Mouse (Mus musculus): ENCODE data around the gene Nmrk1. TPM values are rescaled to one million over a fixed set of nuclear protein-coding genes. Genes with fewer than 3 reads are reported as not detected.

The Nmrk1 gene
- total RNA-seq, 2 experiments from 2014 or later: 11.4 to 12.6 TPM

Other genes with a start within 250 kb of the Nmrk1 start
- 10 to 100 TPM; 90.4 to 91.2 TPM for gene Ostf1, start 127 bp upstream of the Nmrk1 start, total RNA-seq (2021)
- 10 to 100 TPM; 16.7 to 19.4 TPM for gene Carnmt1, start 38.8 kb downstream of the Nmrk1 start, total RNA-seq (2021)
- 10 to 100 TPM; 12.7 to 13.0 TPM for gene D030056L22Rik, start 81.2 kb downstream of the Nmrk1 start, total RNA-seq (2021)
- gene Trpm6, start 118.0 kb downstream of the Nmrk1 start, total RNA-seq (2021): under 1 TPM; 0.09 to 0.27 TPM